Mouse (Mus musculus) natural killer cell, adult 2 months (primary cell): ENCODE measurements around the gene Ptbp2.

Source experiments
- DNase-seq, 2 experiments: peaks; one replicate each; pipeline ENCODE4 v3.0.0; 2022; ENCODE audit warnings: low spot score in 2 of 2

Gene Ptbp2

DNA sequence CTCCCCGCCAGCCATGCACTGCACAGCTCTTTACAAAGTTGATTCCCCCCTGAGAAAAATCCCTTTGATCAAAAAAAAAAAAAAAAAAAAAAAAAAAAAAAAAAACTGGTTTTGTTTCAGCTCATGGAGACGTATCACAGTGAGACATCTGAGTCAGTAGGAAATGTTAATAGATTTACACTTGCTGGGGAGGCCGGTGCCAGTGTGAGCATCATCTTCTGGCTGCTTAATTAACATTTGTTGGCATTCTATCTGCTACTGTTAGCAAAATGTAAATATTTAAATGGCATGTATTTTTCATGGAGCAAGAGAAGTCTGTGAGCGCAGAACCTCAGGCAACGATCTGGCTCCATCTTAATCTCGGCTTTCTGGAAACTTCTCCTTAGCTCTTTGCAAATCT, 99.5 kb downstream of the Ptbp2 start:
- DNase-seq, result no peak
